Mouse (Mus musculus) stomach, embryonic 16.5 days (tissue): ENCODE measurements at regions not wholly inside any gene's neighbourhood (a gene's known extent, or its start where the extent isn't known, plus 50 kb on each side); places are given as distances from the start of the nearest gene placed in this dataset.

Source experiments
- ATAC-seq: fragments of 200-750 bp; cut with Nextera tagmentation; 2 replicates; pipeline ENCODE4 v1.8.0; 2017; ENCODE audit warnings: moderate number of reproducible peaks, moderate TSS enrichment; ENCODE audit not compliant: insufficient read depth, low FRiP score
- H3K27ac ChIP-seq: fragments of 300-500 bp; sonication (generic); 2 replicates; pipeline ENCODE4 v1.5.1; 2014; ENCODE audit warnings: low read length
- H3K27me3 ChIP-seq: fragments of 300-500 bp; sonication (generic); 2 replicates; pipeline ENCODE4 v1.6.1; 2014; ENCODE audit warnings: low read length, control low read depth, mixed read lengths; ENCODE audit not compliant: control insufficient read depth, insufficient read depth
- H3K36me3 ChIP-seq: fragments of 300-500 bp; sonication (generic); 2 replicates; pipeline ENCODE4 v1.6.1; 2014; ENCODE audit warnings: low read length; ENCODE audit not compliant: control insufficient read depth, insufficient read depth
- H3K4me1 ChIP-seq: fragments of 300-500 bp; sonication (generic); 2 replicates; pipeline ENCODE4 v1.6.1; 2014; ENCODE audit warnings: low read length, control low read depth, mixed read lengths; ENCODE audit not compliant: control insufficient read depth, insufficient read depth
- H3K4me2 ChIP-seq: fragments of 300-500 bp; sonication (generic); 2 replicates; pipeline ENCODE4 v1.6.1; 2014; ENCODE audit warnings: low read depth, low read length, mixed read lengths
- H3K4me3 ChIP-seq: fragments of 300-500 bp; sonication (generic); replicated peaks from 2 replicates; pipeline ENCODE4 v1.5.1; 2014; ENCODE audit warnings: mild to moderate bottlenecking, low read length
- H3K9ac ChIP-seq: fragments of 300-500 bp; sonication (generic); 2 replicates; pipeline ENCODE4 v1.6.1; 2014; ENCODE audit warnings: low read length
- H3K9me3 ChIP-seq: fragments of 300-500 bp; sonication (generic); replicated peaks from 2 replicates; pipeline ENCODE4 v1.6.1; 2016; ENCODE audit warnings: low read length, control low read depth; ENCODE audit not compliant: control insufficient read depth
- WGBS: fragments of 180-500 bp; shearing (Covaris S2); extraction: QIAGEN DNeasy Blood & Tissue Kit; methylation state at CpG from one replicate; pipeline ENCODE4 v1.1.7; 2014; 5-methylcytosine and 5-hydroxymethylcytosine counted together

- Histone ChIP-seq H3K4me3 (no peak overlapping the region), H3K9ac (no peak overlapping the region)
- no peak for ATAC-seq
Observed at GRCm38 (mm10) chr11:22608945-22609344, 97.1 kb downstream of the Tmem17 start.

GRCm38 (mm10) chr11:22610433-22611101 lies 98.7 kb downstream of the Tmem17 start:
- no peaks in the 10 kb centered on the region for H3K36me3 ChIP-seq
- 0 out of 2 replicates have a peak overlapping the region, but pooled peaks have one; percentile 17 for H3K4me2 ChIP-seq
- no peak overlapping the region for H3K27ac ChIP-seq
- WGBS = 10% methylated on average over 12 of the region's 12 CpGs
- ATAC-seq = no peak; the same call in 1 of the 2 replicates
- no peaks in the 10 kb centered on the region for H3K9me3 ChIP-seq
- no peak overlapping the region; the same call in 1 of the 2 replicates for H3K9ac ChIP-seq
- H3K4me1 ChIP-seq = peaks cover 16% of the 10 kb centered on the region
- no peaks in the 10 kb centered on the region for H3K27me3 ChIP-seq
- no peak overlapping the region for H3K4me3 ChIP-seq

More at GRCm38 (mm10) chr11:22608945-22609344, 97.1 kb downstream of the Tmem17 start:
- Histone ChIP-seq H3K27ac (no peak overlapping the region), H3K4me1 (peaks cover 16% of the 10 kb centered on the region), H3K27me3 (no peaks in the 10 kb centered on the region), H3K36me3 (no peaks in the 10 kb centered on the region), H3K9me3 (no peaks in the 10 kb centered on the region), H3K4me2 (no peak overlapping the region)

- Histone ChIP-seq H3K4me3 (no peak overlapping the region), H3K4me2 (no peak overlapping the region), H3K9ac (no peak overlapping the region; the same call in 1 of the 2 replicates), H3K27me3 (no peaks in the 10 kb centered on the region), H3K27ac (no peak overlapping the region; the same call in 1 of the 2 replicates), H3K9me3 (no peaks in the 10 kb centered on the region), H3K36me3 (no peaks in the 10 kb centered on the region), H3K4me1 (peaks cover 16% of the 10 kb centered on the region)
- WGBS = 50% methylated on average over 6 of the region's 6 CpGs
- ATAC-seq = no peak
Observed at GRCm38 (mm10) chr11:22611102-22611869, 99.4 kb downstream of the Tmem17 start.

GRCm38 (mm10) chr11:22613500-22613899 lies 101.6 kb downstream of the Tmem17 start:
- H3K9me3 ChIP-seq = no peaks in the 10 kb centered on the region
- 60% methylated on average over 2 of the region's 2 CpGs for WGBS
- no peak for ATAC-seq
- no peak overlapping the region for H3K4me3 ChIP-seq
- H3K4me2 ChIP-seq = no peak overlapping the region
- peaks cover 21% of the 10 kb centered on the region for H3K4me1 ChIP-seq
- no peak overlapping the region for H3K27ac ChIP-seq
- H3K36me3 ChIP-seq = no peaks in the 10 kb centered on the region
- H3K27me3 ChIP-seq = no peaks in the 10 kb centered on the region
- no peak overlapping the region for H3K9ac ChIP-seq

- peak overlapping the region; percentile 70 for H3K9ac ChIP-seq
- peaks cover 8% of the 10 kb centered on the region for H3K4me1 ChIP-seq
- peak overlapping the region; percentile 49 for H3K27ac ChIP-seq
- no peaks in the 10 kb centered on the region for H3K27me3 ChIP-seq
- H3K4me3 ChIP-seq = peak overlapping the region; percentile 39
- H3K9me3 ChIP-seq = no peaks in the 10 kb centered on the region
- no peaks in the 10 kb centered on the region for H3K36me3 ChIP-seq
- ATAC-seq = peak; percentile 86; the same call in 1 of the 2 replicates
- 10% methylated on average over 21 of the region's 21 CpGs for WGBS
- peak overlapping the region; percentile 62 for H3K4me2 ChIP-seq
Observed at GRCm38 (mm10) chr11:22617204-22617874, 105.5 kb downstream of the Tmem17 start.

GRCm38 (mm10) chr11:22620912-22621705 lies 109.2 kb downstream of the Tmem17 start:
- Histone ChIP-seq H3K27me3 (no peaks in the 10 kb centered on the region), H3K36me3 (no peaks in the 10 kb centered on the region), H3K4me2 (no peak overlapping the region), H3K4me3 (no peak overlapping the region), H3K9ac (no peak overlapping the region), H3K4me1 (peaks cover 8% of the 10 kb centered on the region), H3K27ac (peak overlapping the region; percentile 76), H3K9me3 (no peaks in the 10 kb centered on the region)
- whole genome bisulfite sequencing = 69% methylated on average over 8 of the region's 8 CpGs
- ATAC-seq = no peak

GRCm38 (mm10) chr11:22621868-22622267 lies 110.0 kb downstream of the Tmem17 start:
- peak; percentile 75 for ATAC-seq

GRCm38 (mm10) chr11:22622496-22622997 lies 110.7 kb downstream of the Tmem17 start:
- H3K4me1 ChIP-seq = peaks cover 4% of the 10 kb centered on the region; the same call in 1 of the 2 replicates
- H3K4me3 ChIP-seq = no peak overlapping the region
- no peaks in the 10 kb centered on the region for H3K27me3 ChIP-seq
- no peaks in the 10 kb centered on the region for H3K9me3 ChIP-seq
- H3K36me3 ChIP-seq = no peaks in the 10 kb centered on the region
- no peak overlapping the region for H3K9ac ChIP-seq
- H3K27ac ChIP-seq = peak overlapping the region; percentile 78
- no peak for ATAC-seq
- no peak overlapping the region for H3K4me2 ChIP-seq
- WGBS = 41% methylated on average over 8 of the region's 8 CpGs

More at GRCm38 (mm10) chr11:22621868-22622267, 110.0 kb downstream of the Tmem17 start:
- H3K4me3 ChIP-seq = no peak overlapping the region
- H3K9ac ChIP-seq = no peak overlapping the region
- H3K9me3 ChIP-seq = no peaks in the 10 kb centered on the region
- peak overlapping the region; percentile 78 for H3K27ac ChIP-seq
- 46% methylated on average over 6 of the region's 6 CpGs for WGBS
- H3K4me2 ChIP-seq = no peak overlapping the region
- no peaks in the 10 kb centered on the region for H3K27me3 ChIP-seq
- H3K4me1 ChIP-seq = peaks cover 8% of the 10 kb centered on the region
- H3K36me3 ChIP-seq = no peaks in the 10 kb centered on the region
